Mouse (Mus musculus) spleen, postnatal 10 days (tissue): ENCODE data around the gene Arfgap3.
"Not testable (repeated sequence)": the region's sequence is repeated elsewhere in the genome, so short reads cannot be mapped to it uniquely, and the experiment has no call there.

Experiments used
- DNase-seq, 2 experiments: peaks; one replicate each; pipeline ENCODE4 v3.0.0; 2021 to 2022; ENCODE audit warnings: low spot score in 2 of 2

The Arfgap3 gene

GRCm38 (mm10) chr15:83294954-83295353, 55.1 kb downstream of the Arfgap3 start:
- no peak for DNase-seq

- DNase-seq, result no peak
Observed at GRCm38 (mm10) chr15:83293706-83294645, 56.1 kb downstream of the Arfgap3 start.

- no peak for DNase-seq
Observed at GRCm38 (mm10) chr15:83293144-83293543, 56.9 kb downstream of the Arfgap3 start.

GRCm38 (mm10) chr15:83292261-83293056, 57.6 kb downstream of the Arfgap3 start:
- DNase-seq, result no peak

- DNase-seq, result no peak
Observed at GRCm38 (mm10) chr15:83290899-83291298, 59.1 kb downstream of the Arfgap3 start.

GRCm38 (mm10) chr15:83284828-83285227, 65.2 kb downstream of the Arfgap3 start:
- no peak for DNase-seq

- no peak for DNase-seq
Observed at GRCm38 (mm10) chr15:83282397-83282796, 67.7 kb downstream of the Arfgap3 start.

GRCm38 (mm10) chr15:83281303-83281702, 68.7 kb downstream of the Arfgap3 start:
- DNase-seq, result no peak

- DNase-seq, result no peak
Observed at GRCm38 (mm10) chr15:83278579-83278978, 71.5 kb downstream of the Arfgap3 start.

- DNase-seq, result no peak
Observed at GRCm38 (mm10) chr15:83277451-83277850, 72.6 kb downstream of the Arfgap3 start.

GRCm38 (mm10) chr15:83274237-83274636, 75.8 kb downstream of the Arfgap3 start:
- DNase-seq, result not testable (repeated sequence)

GRCm38 (mm10) chr15:83273017-83273416, 77.0 kb downstream of the Arfgap3 start:
- DNase-seq, result no peak

GRCm38 (mm10) chr15:83271221-83271620, 78.8 kb downstream of the Arfgap3 start:
- not testable (repeated sequence) for DNase-seq

- not testable (repeated sequence) for DNase-seq
Observed at GRCm38 (mm10) chr15:83269985-83270384, 80.1 kb downstream of the Arfgap3 start.

- not testable (repeated sequence) for DNase-seq
Observed at GRCm38 (mm10) chr15:83268428-83268827, 81.6 kb downstream of the Arfgap3 start.

- DNase-seq, result no peak
Observed at GRCm38 (mm10) chr15:83265269-83265668, 84.8 kb downstream of the Arfgap3 start.

- DNase-seq, result no peak
Observed at GRCm38 (mm10) chr15:83263405-83263804, 86.6 kb downstream of the Arfgap3 start.

GRCm38 (mm10) chr15:83257906-83258305, 92.1 kb downstream of the Arfgap3 start:
- no peak for DNase-seq

- no peak for DNase-seq
Observed at GRCm38 (mm10) chr15:83256491-83256890, 93.6 kb downstream of the Arfgap3 start.

GRCm38 (mm10) chr15:83255944-83256343, 94.1 kb downstream of the Arfgap3 start:
- DNase-seq, result no peak

GRCm38 (mm10) chr15:83255191-83255782, 94.8 kb downstream of the Arfgap3 start:
- no peak for DNase-seq
